Mouse (Mus musculus) retina, postnatal 1 day (tissue): ENCODE data around the gene Bub3.

Experiments used
- DNase-seq: peaks from one replicate; pipeline ENCODE4 v3.0.0-alpha.2; 2012

Gene Bub3

DNA sequence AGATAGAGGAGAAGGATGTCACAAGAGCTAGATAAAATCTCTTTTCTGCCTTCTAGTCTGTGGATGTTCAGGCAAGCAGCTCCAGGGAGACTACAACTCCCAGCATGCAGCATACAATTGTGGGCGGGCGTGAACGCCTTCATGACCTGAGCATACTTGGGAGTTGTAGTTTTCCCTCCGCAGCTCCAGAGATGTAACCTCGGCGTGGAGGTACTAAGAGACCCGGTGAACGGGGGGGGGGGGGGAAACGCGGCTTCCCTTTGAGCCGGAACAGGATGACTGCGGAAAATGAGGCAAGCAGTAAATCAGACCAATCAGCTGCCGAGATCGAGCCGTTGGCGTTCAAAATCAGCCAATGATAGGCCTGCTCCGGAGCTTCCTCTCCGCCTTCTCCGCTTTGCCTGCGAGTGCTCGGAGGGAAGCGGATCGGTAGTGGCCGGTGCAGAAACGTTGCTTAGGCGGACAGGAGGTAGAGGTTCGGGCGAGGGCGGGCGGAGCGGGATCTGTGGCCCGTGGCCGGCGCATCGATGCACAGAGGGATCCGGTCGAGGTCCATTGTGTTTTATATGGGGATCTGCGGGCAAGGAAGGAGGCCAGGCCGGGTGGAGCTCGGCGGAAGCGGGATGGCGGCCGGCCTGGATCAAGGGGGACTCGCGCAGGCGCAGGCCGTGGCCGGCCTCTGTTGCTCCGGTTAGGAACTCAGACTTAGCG, at the start of gene Bub3:
Gene Bub3, plus strand, starts transcription at position 237 of the 711 bp plus-strand sequence.
- DNase-seq = peak; percentile 97

DNA sequence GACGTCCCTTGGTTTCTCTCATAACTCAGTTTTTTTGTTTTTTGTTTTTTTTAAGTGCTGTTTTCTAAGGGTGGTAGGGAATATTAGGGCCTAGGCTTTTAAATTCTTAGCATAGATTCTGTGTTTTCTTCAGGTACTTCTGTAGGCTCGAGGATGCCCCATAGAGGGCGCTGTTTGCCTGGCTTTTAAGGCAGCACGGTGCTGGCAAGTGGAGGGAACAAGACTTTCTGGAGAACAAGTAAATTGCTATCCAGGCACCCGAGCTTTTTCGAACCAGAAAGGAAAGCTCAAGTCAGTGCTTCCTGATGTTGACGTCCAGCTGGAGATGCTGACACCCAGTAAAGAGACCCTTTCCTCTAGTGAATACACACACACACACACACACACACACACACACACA, 20.0 kb upstream of the Bub3 start:
- DNase-seq = peak; percentile 87

DNA sequence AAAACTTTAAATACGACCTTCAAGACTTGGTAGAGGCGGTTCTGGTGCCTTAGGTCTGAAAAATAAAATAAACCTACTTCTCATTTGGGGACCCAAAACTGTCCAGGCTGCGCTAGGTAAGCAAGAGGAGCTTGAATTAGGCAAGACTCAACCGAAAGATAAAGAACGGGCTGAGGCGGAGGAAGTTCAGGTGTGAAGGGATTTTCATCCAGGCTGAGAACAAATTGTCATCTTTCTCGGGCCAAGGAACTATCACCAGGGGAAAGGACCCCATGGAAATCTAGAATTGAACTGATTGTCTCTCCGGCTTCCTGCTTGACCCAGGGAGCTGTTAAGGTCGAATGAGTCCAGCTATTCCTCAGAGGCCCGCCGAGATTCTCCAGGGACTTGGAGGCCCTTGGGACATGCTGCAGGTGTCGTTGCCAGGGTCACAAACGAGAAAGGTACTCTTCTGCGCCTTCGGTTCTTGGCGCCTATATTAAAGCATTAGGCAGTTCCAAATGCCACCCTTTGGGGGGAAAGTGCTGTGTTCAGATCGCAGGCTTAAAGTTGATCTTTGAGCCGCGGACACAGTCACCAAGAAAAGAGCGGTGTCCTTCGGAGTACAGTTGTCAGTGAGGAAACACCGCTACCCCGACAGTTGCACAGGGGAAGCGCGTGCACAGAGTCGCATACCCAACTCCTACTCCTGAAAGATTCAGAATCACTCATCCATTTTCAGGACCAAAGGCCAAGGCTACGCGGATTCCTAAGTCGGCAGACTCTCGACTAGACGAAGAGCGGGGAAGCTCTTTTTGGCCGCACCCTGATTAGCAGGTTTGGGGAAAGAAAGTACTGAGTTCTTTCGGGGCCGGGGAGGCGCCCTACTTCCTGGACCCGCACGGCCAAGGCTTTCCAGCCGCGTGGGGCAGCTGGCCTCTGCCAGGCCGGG, 18.6 kb upstream of the Bub3 start:
- peak; percentile 22 for DNase-seq

DNA sequence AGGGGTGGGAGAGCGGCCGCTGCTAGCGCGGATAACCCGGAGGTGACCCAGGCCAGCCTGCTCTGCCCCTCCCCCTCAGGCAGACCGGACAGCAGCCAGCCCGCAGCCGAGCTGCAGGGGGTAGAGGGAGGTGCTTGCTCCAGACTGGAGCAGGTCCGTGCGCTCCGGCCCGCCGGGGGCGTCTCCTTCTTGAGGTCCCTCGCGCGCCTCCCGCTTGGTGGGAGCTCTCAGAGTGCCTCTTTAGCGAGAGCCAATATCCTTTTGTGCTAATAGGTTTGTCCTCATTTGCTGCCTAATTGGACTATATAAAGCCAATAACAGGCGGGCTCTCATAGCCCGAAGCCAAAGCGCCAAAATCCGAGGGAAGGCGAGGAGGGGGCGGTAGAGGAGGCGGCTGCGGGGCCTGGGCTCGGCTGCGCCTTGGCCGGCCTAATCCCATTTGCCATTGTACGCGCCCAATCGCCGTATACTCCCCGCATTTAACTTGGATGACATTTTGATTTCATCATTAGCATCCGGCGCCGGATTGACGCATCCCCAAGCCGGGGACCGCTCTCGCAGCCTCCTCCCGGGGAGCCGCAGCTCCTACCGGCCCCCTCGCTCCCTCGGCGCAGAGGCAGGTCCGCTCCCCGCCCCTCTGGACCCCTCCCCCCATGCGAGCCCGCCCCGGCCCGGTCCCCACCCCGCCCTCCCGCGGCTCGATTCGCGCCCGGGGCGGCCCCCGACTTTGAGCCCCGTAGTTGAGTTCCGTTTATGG, 17.7 kb upstream of the Bub3 start, which contains the start of gene Hmx3:
Gene Hmx3, plus strand, starts transcription at position 753 of the 757 bp plus-strand sequence.
- DNase-seq = peak; percentile 89

DNA sequence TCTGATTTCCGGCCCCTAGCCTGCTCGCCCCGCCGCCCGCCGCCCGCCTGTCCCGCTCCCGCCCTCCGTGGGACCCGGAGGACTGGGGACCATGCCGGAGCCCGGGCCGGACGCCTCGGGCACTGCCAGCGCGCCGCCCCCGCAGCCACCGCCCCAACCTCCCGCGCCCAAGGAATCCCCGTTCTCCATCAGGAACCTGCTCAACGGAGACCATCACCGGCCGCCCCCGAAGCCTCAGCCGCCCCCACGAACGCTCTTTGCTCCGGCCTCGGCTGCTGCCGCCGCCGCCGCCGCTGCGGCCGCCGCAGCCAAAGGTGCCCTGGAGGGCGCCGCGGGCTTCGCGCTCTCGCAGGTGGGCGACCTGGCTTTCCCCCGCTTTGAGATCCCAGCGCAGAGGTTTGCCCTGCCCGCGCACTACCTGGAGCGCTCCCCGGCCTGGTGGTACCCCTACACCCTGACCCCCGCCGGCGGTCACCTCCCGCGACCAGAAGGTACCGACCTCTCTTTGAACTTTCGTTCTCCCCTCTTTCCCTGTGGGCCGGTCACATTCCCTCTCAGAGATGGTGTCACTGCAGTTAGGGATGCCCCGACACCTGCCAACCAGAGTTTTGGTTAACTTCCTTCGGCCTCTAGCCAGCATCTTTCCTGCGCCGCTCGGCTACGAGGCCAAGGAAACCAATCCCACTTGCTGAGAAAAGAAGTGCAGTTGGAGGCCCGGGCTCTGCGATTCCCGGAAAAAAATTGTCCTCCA, 17.0 kb upstream of the Bub3 start:
- DNase-seq = peak; percentile 39

DNA sequence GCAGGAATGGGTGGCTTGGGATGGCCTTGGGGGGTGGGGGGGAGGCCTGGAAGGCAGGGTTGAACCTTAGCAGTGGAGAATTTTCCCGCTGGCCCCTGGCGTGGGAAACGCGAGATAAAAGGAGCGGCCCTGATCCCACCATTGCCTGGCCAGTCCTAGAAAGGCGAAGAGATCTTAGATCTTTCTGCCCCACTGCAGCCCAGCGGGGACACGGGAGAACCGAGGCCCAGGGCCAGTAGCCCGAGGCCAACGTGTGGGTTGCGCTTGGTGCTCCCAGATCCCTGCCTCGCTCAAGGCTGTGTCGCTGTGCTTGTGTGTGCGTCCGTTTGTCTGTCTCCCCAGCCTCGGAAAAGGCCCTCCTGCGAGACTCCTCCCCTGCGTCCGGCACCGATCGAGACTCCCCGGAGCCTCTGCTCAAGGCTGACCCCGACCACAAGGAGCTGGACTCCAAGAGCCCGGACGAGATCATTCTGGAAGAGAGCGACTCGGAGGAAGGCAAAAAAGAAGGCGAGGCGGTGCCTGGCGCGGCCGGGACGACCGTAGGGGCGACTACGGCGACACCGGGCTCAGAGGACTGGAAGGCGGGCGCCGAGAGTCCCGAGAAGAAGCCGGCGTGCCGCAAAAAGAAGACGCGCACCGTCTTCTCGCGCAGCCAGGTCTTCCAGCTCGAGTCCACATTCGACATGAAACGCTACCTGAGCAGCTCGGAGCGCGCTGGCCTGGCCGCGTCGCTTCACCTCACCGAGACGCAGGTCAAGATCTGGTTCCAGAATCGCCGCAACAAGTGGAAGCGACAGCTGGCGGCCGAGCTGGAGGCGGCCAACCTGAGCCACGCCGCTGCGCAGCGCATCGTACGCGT, 16.2 kb upstream of the Bub3 start:
- peak; percentile 51 for DNase-seq

GRCm38 (mm10) chr7:131544871-131545270, 15.2 kb upstream of the Bub3 start:
- DNase-seq = peak; percentile 4

- peak; percentile 18 for DNase-seq
Observed at GRCm38 (mm10) chr7:131545701-131546385, 14.2 kb upstream of the Bub3 start.

- DNase-seq = peak; percentile 16
Observed at GRCm38 (mm10) chr7:131546423-131546822, 13.6 kb upstream of the Bub3 start.

DNA sequence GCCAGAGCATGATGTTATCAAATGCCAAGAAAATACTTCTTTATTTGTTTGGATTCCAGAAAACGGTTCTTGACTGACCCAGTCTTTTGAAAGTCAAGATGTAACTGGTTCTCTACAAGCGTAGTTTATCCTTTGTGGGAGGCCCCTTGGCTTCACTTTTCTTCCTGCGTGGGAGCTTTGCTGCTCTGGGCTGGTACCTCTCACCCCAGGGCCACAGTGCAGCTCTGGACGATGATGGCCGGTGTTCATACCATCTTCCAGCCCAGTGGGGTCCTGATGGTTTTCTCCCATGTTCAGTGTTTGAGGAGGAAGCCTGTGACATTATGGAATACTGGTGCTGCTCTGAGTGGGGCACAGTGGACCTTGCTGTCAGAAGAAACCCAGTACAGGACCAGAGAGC, 12.5 kb upstream of the Bub3 start:
- no peak for DNase-seq

GRCm38 (mm10) chr7:131548473-131548872, 11.5 kb upstream of the Bub3 start, which contains the start of gene Hmx2:
Hmx2 (plus strand) TSS chr7:131548773.
- no peak for DNase-seq

DNA sequence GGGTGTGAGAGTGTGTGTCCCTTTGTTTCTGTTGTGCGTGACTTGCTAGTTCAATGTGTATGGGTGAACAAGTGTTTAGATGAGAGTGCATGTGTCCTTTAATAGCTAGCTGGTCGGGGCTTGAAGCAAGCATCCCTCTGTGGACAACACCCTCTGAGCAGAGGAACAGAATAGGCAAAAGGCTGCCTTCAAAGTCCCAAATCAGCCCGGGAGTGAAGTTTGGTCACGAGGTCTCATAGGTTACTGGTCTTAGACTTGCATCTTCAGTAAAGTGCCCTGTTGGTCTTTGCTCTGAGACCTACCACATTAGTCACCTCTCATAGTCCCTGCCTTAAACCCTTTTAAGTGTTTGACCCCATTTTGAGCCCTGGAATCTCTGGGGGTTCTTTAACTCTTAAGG, 8.6 kb upstream of the Bub3 start:
- DNase-seq = no peak

DNA sequence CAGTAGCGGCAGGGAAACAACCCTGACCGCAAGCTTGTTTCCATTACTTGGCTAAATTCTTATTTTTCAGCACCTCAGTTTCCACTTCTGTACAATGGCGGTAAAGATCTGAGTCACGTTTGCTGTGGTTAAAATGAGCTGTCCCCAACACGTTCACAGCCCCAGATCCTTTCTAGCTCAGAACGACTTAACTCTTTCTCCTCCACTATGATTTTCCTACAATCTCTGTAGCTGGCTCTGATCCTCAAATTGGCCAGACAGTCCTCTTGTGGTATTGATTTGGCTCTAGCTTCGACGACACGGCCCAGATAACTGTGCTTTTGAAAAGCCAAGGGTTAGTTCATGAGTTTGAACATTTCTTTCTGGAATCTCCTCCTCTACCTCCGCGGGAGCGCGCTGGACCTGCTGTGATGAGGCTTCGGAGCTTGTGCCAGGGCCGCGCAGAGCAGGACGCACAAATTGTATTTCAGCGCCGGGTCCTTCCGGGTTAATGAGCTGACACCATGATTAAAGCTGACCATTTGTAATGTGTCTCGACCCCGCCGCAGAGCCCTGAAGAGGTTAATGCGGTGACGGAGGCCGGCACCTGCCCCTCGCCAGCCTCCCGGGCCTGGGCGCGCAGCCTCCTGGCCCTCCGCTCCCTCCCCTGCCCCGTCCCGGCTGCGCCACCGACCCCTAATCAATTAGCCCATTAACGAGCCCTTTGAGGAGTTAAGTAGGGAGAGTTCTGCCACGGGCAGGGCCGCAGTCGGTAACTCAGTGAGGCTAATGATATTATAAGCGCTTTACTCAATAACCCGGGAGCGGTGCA, 7.9 kb upstream of the Bub3 start:
- DNase-seq = peak; percentile 61

GRCm38 (mm10) chr7:131552781-131553180, 7.2 kb upstream of the Bub3 start:
- no peak for DNase-seq

GRCm38 (mm10) chr7:131553771-131554175, 6.2 kb upstream of the Bub3 start:
- DNase-seq = peak; percentile 63

GRCm38 (mm10) chr7:131554341-131555180, 5.5 kb upstream of the Bub3 start:
- no peak for DNase-seq

GRCm38 (mm10) chr7:131555301-131556081, 4.5 kb upstream of the Bub3 start:
- DNase-seq = no peak

DNA sequence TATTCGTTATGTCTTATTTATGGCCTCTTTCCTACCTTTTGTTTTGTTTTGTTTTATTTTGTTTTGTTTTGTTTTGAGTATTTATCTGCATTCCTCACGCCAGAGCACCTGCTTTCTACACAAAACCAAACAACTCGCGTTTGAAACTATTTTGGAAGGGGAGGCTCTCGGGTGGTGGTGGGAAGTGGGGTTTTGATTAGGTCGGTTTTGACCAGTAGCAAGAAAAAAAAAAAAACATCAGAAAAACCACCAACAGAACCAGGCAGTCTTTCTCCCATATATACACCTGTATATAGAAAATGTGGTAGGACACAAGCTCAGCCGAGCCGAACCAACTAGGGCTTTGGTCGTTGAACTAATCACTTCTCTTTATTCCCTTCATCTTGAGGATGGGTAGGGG, 3.9 kb upstream of the Bub3 start:
- no peak for DNase-seq
